Mouse (Mus musculus): ENCODE measurements around the gene Fam222a. TPM values are rescaled to one million over a fixed set of nuclear protein-coding genes. Genes with fewer than 3 reads are reported as not detected.

Gene Fam222a
- polyA plus RNA-seq, 1 experiment from 2014 or later: 5.3 TPM

DNA sequence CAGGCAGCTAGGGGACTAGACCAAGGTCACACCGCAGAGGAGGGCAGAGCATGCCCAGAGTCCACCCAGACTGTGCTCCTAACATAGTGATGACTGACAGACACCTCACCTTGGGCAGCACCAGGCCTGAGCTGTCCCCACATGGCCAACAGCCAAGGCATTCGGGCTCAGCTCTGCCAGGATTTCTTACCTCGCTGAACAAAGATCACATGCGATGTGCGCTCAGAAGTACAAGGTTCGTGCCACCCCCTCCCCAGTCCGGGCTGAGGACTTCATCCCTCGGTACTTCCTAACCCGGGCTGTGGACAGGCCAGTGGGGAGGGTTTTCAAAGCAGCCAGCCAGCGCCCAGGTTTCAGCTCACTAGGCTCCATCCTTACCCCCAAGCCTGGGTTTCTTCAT is 89.6 kb downstream of the Fam222a start:
- H3K36me3 ChIP-seq (ENCODE audit: control insufficient read depth, insufficient read depth, low read length): no peaks in the 10 kb centered on the region
- peaks cover 35% of the 10 kb centered on the region for H3K27me3 ChIP-seq (ENCODE audit: control insufficient read depth, insufficient read depth, low read depth, low read length)
- H3K4me3 ChIP-seq (ENCODE audit: low read depth, low read length): no peak overlapping the region
- H3K9me3 ChIP-seq (replicated peaks; ENCODE audit: control insufficient read depth, low read length, poor library complexity, severe bottlenecking): no peaks in the 10 kb centered on the region
- ATAC-seq: no peak
- H3K9ac ChIP-seq (ENCODE audit: low read depth, low read length): no peak overlapping the region
- H3K27ac ChIP-seq (ENCODE audit: low read length): no peak overlapping the region
- WGBS: 21% methylated on average over 10 of the region's 10 CpGs
- peaks cover 9% of the 10 kb centered on the region for H3K4me1 ChIP-seq (ENCODE audit: control insufficient read depth, insufficient read depth, low read length)
- H3K4me2 ChIP-seq (ENCODE audit: low read length): no peak overlapping the region; the same call in 1 of the 2 replicates

DNA sequence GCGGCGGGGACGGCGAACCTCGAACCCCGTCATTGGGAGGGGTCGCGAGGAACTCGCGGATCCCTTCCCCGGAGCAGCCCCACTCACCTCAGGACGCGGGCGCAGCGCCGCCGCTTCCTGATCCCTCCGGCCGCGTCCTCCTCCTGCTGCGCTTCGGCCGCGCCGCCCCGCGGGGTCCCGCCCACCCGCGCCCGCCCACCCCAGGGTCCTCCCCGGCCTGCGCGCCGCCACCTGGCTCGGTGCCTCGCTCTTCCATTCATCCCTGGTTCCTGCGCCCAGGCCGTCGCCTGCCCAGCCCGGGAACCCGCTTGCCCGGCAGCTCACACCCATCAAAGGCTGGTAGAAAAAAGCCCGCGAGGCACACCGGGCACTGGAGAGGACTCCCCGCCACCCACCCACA is 90.4 kb downstream of the Fam222a start, which contains the start of gene Trpv4:
Gene Trpv4 (minus strand): TSS at position 167 of the 400 bp plus-strand sequence.
- Histone ChIP-seq H3K27me3 (ENCODE audit: control insufficient read depth, insufficient read depth, low read depth, low read length) (peaks cover 35% of the 10 kb centered on the region), H3K9me3 (replicated peaks; ENCODE audit: control insufficient read depth, low read length, poor library complexity, severe bottlenecking) (no peaks in the 10 kb centered on the region), H3K27ac (ENCODE audit: low read length) (no peak within 1 kb of the TSS), H3K9ac (ENCODE audit: low read depth, low read length) (peak within 1 kb of the TSS; percentile 64), H3K4me3 (ENCODE audit: low read depth, low read length) (peak within 1 kb of the TSS; percentile 43), H3K4me2 (ENCODE audit: low read length) (peak within 1 kb of the TSS; percentile 77), H3K36me3 (ENCODE audit: control insufficient read depth, insufficient read depth, low read length) (no peaks in the 10 kb centered on the region), H3K4me1 (ENCODE audit: control insufficient read depth, insufficient read depth, low read length) (peaks cover 9% of the 10 kb centered on the region)
- WGBS: 1% methylated on average over 26 of the region's 47 CpGs
- no peak for ATAC-seq

DNA sequence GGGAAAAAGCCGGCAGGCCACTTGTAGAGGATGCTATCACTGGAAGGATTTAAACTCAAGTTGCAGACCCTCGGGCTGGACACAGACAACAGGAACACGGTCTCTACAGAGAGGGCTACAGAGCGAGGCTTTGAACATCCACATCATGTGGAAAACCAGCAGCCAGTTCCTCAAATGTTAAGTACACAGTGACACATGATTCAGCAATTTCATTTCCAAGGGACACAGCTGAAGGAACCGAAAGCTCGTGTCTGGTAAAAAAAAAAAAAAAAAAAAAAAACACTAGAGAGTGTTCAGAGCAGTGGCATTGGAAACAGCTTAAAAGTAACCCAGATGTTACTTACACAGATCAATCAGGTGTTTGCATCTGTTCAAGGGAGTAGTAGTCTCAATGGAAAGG is 93.2 kb downstream of the Fam222a start:
- H3K4me2 ChIP-seq (ENCODE audit: low read length): no peak overlapping the region
- peaks cover 9% of the 10 kb centered on the region for H3K4me1 ChIP-seq (ENCODE audit: control insufficient read depth, insufficient read depth, low read length)
- H3K27ac ChIP-seq (ENCODE audit: low read length): no peak overlapping the region
- H3K27me3 ChIP-seq (ENCODE audit: control insufficient read depth, insufficient read depth, low read depth, low read length): peaks cover 31% of the 10 kb centered on the region
- no peaks in the 10 kb centered on the region for H3K36me3 ChIP-seq (ENCODE audit: control insufficient read depth, insufficient read depth, low read length)
- no peak overlapping the region for H3K9ac ChIP-seq (ENCODE audit: low read depth, low read length)
- no peaks in the 10 kb centered on the region for H3K9me3 ChIP-seq (replicated peaks; ENCODE audit: control insufficient read depth, low read length, poor library complexity, severe bottlenecking)
- H3K4me3 ChIP-seq (ENCODE audit: low read depth, low read length): no peak overlapping the region
- ATAC-seq: no peak
- WGBS: 73% methylated on average over 6 of the region's 6 CpGs

Other genes with a start within 250 kb of the Fam222a start
- gene Kctd10, start 187.5 kb upstream of the Fam222a start, polyA plus RNA-seq (2015; fragmentation: Nextera tagmentation; extraction: Ambion mirVana): 70.3 and 82.3 TPM in 2 replicates
- 35.6 and 39.0 TPM in 2 replicates for gene Ube3b, start 187.4 kb upstream of the Fam222a start, polyA plus RNA-seq (2015; fragmentation: Nextera tagmentation; extraction: Ambion mirVana)
- 35.9 and 38.7 TPM in 2 replicates for gene Mmab, start 124.0 kb upstream of the Fam222a start, polyA plus RNA-seq (2015; fragmentation: Nextera tagmentation; extraction: Ambion mirVana)
- gene Mvk, start 123.7 kb upstream of the Fam222a start, polyA plus RNA-seq (2015; fragmentation: Nextera tagmentation; extraction: Ambion mirVana): 72.6 and 77.0 TPM in 2 replicates
- gene Trpv4, start 90.4 kb downstream of the Fam222a start, polyA plus RNA-seq (2015; fragmentation: Nextera tagmentation; extraction: Ambion mirVana): 1.3 and 1.9 TPM in 2 replicates
- gene Gltp, start 123.0 kb downstream of the Fam222a start, polyA plus RNA-seq (2015; fragmentation: Nextera tagmentation; extraction: Ambion mirVana): 34.2 and 39.4 TPM in 2 replicates
- 16.3 and 17.5 TPM in 2 replicates for gene Tchp, start 139.7 kb downstream of the Fam222a start, polyA plus RNA-seq (2015; fragmentation: Nextera tagmentation; extraction: Ambion mirVana)
- 24.3 and 29.0 TPM in 2 replicates for gene Ankrd13a, start 206.7 kb downstream of the Fam222a start, polyA plus RNA-seq (2015; fragmentation: Nextera tagmentation; extraction: Ambion mirVana)
- 48.4 and 54.1 TPM in 2 replicates for gene Git2, start 207.5 kb downstream of the Fam222a start, polyA plus RNA-seq (2015; fragmentation: Nextera tagmentation; extraction: Ambion mirVana)

All from midbrain, embryonic 16.5 days (tissue).